Mouse (Mus musculus): ENCODE results near the gene Mpp1.
"Not testable (repeated sequence)": the region's sequence is repeated elsewhere in the genome, so short reads cannot be mapped to it uniquely, and the experiment has no call there.

Gene Mpp1
- long read RNA-seq, experiment 1, transcript Mpp1-201 (12 exons, 2,525 nt), result major isoform, 90 of 98 reads
- long read RNA-seq, experiment 1, partial matches to known transcripts, result 3 of 98 reads
- long read RNA-seq, experiment 1, other reads (novel, unspliced or antisense), result 5 of 98 reads
- long read RNA-seq, experiment 2, transcript Mpp1-201 (12 exons, 2,525 nt), result major isoform, 75 of 88 reads
- long read RNA-seq, experiment 2, partial matches to known transcripts, result 11 of 88 reads
- long read RNA-seq, experiment 2, other reads (novel, unspliced or antisense), result 2 of 88 reads

DNA sequence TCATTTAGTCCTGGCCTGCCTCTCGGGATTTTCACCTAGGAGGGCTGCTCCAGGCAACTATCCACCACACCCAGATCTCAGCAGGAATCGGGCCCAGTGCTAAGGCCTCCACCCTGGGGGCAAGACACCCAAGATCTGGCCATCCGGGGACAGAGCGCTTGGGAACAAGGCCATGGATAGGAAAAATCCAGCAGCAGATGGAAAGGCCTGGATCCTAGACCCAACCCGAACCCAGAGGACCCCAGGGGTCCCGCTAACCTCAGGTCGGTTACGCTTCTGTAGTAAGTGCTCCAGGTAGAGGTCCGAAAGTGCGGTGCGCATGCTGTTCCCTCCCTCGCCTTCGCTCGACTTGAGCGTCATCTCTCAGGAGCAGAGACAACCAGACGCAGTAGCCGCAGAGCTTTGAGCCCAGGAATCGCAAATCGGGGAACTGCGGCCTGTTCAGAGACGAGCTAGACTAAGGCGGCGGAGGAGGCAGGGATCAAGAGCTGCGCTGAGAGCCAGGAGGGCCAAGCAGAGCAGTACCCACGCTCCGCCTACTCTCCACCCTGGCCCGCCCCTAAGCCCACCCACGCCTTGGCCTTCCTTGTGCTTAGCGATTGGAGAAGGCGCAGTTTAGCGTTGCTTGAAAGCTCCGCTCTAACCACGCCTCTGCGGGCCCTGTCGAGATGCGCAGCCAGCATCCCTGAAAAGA is at the start of gene Mpp1:
Gene Mpp1, minus strand, starts transcription at position 550 of the 694 bp plus-strand sequence.
- intact Hi-C loops (cut with DNase I), result no loop called here

DNA sequence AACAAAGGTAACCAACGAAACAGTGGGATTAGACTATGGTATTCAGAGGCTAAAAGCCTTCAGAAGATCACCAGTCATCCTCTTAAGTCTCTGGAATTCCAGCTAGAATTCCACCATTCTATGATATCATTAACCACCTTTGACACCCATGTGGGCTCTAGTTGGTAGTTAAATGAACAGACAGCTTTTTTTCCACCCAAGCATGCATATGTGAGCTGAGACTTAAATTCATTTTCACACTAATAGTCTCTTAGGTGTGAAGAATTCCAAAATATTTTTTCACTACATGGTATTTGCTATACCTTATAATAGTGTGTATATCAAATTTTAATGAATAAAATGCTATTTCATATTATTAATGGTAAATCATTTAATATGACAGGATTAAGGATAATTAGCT is 32.9 kb upstream of the Mpp1 start, which contains the start of gene Smim9:
Gene Smim9, minus strand, starts transcription at position 101 of the 400 bp plus-strand sequence.
- intact Hi-C loops (cut with DNase I), result no loop called here

DNA sequence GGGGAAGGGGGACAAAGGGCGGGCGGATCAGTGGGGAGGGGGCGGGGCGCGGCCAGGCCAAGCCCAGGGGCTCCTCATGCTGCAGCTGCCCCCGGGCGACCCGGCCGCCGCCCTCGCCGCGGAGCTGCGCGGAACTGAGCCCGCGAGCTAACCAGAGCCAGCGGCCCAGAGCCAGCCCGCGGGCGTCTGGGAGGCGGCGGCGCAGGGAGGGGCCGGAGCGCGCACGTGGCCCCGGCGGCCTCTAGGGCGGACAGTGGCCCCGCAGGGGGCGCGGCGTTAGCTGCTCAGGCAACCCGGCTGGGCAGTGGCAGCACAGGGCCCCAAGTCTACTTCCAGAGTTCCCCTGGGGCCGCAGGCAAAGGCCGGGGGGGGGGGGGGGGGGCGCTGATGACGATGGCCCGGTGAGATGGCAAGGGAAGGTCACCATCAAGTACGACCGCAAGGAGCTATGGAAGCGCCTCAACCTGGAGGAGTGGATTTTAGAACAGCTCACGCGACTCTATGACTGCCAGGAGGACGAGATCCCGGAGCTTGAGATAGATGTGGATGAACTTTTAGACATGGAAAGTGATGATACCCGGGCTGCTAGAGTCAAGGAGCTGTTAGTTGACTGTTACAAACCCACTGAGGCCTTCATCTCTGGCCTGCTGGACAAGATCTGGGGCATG is 24.9 kb upstream of the Mpp1 start:
- intact Hi-C loops (cut with DNase I), result no loop called here

DNA sequence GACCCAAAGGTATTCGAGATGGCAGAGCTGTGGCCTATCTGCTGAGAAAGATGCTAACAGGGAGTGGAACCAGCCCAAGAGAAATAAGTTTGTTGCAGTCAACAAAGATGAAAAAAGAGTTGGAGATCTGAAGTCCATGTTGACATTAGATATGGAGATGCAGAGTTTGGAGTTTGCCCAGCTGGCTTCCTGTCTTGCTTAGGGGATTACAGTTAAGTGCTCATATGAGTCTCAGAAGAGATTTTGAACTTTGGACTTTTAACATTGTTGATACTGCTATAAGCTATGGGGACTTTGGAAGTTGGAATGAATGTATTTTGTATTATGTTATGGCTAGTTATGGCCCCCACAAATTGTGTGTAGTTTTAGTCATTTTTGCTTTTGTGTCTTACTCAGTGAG is 21.4 kb upstream of the Mpp1 start:
- intact Hi-C loops (cut with DNase I), result no loop called here

DNA sequence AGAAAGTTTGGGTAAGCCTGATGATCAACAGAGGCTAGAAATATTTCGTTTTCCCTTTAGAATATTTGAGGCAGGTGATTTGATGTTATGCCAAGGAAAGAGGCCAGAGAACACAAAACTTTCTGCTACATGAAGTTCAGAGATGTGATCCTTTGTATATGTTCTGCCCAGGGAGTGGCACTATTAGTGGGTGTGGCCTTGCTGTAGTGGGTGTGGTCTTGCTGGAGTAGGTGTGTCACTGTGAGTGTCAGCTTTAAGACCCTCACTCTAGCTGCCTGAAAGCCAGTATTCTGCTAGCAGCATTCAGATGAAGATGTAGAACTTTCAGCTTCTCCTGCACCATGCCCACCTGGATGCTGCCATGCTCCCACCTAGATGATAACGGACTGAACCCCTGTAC is 19.5 kb upstream of the Mpp1 start:
- intact Hi-C loops (cut with DNase I), result no loop called here

DNA sequence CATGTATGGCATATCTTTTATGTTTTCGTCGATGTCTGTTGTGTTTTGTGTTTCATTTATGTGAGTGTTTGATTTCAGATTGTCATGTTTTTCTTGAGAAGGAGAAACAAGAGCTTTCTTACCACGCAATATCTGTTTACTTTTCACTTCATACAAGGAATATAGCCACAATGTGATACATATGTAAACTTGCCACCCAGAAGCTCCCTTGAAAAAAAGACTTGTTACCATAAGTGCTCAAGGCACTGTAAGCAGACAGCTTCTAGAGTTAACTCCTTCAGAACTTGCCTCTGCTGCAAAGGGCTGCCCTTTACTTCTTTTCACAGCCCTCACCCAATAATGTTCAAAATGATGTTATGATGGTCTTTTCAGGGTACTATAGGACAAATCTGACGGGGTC is 17.6 kb upstream of the Mpp1 start:
- intact Hi-C loops (cut with DNase I), result no loop called here

DNA sequence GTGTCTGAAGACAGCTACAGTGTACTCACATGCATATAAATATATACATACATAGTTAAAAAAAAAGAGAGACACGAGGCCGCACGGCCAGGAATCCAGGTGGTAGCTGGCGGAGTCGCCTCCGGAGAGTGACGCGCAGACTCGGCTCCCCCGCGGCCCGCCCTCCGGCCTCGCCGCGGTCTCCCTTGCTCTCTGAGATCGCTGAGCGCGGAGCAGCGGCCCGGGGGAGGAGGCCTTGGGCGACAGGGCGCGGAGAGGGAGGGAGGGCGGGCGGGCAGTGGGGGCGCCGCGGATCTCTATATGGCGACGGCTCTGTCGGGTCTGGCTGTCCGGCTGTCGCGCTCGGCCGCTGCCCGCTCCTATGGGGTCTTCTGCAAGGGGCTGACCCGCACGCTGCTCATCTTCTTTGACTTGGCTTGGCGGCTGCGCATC is 12.3 kb upstream of the Mpp1 start:
- intact Hi-C loops (cut with DNase I), result not testable (repeated sequence)

DNA sequence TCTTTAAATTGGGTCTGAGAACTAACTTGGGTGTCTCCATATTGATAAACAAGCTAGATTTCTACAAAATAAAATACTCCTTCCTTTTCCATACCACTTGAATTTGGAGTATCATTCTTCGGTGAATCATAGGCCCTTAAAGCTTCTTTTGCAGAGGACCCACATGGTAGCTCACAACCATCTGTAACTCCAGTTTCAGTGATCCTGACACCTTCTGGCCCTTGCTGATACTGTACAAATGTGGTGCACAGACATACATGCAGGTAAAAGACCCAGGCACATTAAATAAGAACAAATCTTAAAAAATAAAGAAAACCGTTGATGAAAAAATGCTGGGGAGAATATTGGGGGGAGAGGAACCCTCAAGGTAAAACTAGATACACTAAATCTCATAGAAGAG is 7.4 kb upstream of the Mpp1 start:
- intact Hi-C loops (cut with DNase I), result no loop called here

DNA sequence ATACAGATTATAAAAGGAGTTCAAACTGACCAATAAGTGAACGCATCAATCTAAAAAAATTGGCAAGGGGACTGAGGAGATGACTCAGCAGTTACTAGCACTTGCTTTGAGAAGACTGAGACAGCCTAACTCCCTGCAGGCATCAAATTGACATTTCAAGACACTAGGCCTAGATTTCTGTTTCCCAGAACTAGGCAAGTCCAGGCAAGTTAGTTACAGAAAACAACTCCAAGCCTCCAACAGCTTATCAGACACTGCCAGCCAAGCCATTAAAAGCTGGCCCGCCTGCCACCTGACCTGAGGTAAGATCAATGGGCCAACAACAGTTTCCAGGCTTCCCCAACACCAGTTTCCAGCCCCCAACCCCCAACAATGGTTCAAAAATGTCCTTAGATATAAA is 6.9 kb upstream of the Mpp1 start:
- intact Hi-C loops (cut with DNase I), result no loop called here

DNA sequence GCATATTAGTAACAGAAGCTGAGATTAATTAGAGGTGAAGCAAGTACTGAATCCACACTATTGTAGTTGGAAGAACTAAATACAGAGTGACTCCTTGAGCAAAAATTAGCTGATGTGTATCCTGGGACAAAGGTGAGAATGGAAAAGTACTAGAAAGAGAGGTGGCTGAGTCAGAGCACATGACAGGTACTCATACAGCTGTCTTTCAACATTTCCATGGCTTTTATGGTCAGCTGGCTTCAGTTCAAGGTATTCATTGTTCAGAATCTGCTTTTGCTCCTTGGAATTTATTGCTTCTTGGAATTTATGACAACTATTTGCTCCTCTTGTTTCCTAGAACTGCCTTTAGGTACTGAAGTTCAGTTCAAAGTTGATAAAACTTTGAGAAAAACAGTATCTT is 6.1 kb upstream of the Mpp1 start:
- intact Hi-C loops (cut with DNase I), result no loop called here

DNA sequence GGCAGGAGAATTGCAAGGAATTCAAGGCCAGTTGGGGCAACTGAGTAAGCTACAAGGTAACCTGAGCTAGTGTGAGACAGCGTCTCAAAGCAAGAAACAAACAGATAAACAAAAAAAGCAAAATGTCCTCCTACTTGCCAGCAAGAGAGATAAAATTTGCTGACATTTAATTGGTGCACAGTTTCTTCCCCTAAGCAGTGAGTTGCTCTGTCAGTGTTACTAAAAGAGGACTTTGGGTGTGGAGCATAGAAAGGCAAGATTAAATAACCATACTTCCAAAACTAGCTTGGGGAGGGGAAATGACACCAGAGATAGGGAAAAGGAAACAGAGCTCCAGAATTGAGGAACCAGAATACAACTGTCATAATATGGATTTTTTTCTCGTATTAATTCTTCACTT is 1.3 kb downstream of the Mpp1 start:
- intact Hi-C loops (cut with DNase I), result no loop called here

DNA sequence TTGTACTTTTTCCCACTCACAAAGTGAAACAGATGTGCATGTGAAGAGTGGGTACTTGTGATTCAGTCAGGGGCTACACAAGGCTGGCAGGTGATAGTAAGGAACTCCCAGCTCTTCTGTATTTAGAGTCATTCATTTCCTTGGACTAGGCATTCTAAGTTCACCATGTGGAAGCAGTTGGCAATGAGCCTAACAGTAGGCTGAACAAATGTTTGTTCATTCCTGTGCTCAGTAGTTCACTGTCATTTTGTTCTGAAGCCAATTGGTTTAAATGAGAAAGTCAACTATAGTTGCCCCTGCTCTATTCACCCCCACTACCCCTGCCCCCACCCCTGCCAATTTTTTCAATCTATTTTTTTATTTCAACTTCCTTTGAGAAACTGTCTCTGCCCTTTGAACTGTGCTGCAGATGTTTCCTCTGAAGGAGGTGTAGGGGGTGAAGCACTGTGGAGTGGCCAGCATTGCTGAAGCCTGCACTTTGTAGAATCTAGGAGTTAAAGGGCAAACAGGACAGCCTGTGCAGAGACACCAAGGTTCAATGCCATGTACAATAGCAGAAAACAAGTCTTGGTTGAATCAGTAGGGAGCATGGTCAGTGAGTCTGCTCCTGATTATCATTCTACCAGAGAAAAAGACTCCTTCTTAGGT is 2.4 kb downstream of the Mpp1 start:
- intact Hi-C loops (cut with DNase I), result no loop called here

DNA sequence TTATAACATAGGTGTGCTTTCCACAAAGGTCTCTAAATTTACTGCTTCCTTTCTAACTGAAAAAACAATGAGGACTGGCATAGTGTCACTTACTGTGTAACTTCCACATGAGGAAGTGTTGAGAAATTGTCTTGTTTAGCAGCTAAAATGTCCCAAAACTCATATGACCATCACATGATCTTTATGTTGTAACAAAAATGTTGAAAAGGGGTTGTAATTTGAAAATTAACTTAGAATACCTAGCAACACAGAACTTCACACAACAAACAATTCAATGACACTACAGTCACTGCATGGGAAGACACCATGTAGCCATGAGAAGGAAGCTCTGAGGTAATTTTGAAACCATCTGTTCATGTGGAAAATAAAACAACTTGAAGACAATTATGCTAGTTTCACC is 3.9 kb downstream of the Mpp1 start:
- intact Hi-C loops (cut with DNase I), result no loop called here

DNA sequence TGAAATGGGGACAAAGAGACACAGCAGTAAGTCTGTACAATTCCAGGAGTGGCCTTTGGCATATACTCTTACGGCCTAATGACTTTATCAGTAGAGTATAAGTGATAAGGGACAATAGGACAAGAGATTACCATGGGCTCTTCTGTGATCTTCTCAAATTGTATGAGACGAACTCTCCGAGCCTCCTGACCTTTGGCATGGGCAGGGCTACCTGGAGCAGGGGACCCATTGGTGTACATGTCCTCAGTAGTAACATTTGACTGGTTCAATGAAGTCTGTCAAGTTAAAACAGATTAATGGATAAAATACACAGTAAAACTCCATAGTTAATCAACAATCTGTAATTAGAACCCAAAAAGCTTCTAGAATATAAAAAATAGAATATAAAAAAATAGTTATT is 5.2 kb downstream of the Mpp1 start:
- intact Hi-C loops (cut with DNase I), result no loop called here

DNA sequence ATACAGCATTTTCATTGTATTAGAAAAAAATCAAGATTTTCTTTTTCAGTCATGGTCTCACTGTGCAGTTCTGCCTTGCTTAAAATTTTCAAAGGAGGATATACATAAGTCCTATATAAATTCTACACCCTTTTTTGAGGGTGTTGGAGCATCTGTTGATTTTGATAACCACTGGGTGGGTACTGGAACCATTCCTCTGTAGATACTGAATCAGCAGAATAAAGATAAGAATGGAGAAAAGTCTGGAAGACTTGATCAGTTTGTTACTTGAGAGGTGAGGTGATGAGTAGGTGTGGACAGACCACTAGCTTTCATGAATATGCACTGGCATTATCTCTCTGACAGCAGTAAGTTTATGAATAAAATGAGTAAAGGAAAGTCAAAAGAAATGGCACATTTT is 15.3 kb downstream of the Mpp1 start:
- intact Hi-C loops (cut with DNase I), result no loop called here

DNA sequence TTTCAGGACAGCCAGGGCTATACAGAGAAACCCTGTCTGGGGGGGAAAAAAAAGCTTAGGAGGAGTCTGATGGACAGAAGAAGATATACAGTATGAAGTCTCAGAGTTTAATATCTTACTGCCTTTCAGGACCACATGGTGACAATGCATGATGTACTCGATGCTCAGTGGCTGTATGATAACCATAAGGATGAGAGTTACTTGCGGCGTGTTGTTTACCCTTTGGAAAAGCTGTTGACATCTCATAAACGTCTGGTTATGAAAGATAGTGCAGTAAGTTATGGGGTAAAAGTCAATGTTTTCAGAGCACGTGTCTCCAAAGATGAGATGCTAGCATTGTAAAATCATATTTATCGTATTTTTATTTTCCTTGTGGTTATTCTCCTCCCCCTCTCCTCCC is 28.5 kb downstream of the Mpp1 start:
- intact Hi-C loops (cut with DNase I), result no loop called here

DNA sequence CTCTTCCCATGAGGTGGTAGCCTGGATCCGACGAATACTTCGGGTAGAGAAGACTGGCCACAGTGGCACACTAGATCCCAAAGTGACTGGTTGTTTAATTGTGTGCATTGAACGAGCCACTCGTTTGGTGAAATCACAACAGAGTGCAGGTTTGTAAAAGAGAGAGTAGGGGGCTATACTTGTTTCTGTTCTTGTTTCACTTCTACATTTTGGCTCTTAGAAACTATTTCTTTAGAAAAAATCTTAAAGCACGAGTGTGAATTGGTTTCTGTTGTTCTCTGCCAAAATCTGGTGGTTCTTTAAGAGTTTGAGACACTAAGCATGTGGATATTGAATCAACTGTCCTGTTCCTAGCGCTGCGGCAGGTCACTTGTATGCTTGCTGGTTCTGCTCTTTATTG is 32.0 kb downstream of the Mpp1 start:
- intact Hi-C loops (cut with DNase I), result no loop called here

DNA sequence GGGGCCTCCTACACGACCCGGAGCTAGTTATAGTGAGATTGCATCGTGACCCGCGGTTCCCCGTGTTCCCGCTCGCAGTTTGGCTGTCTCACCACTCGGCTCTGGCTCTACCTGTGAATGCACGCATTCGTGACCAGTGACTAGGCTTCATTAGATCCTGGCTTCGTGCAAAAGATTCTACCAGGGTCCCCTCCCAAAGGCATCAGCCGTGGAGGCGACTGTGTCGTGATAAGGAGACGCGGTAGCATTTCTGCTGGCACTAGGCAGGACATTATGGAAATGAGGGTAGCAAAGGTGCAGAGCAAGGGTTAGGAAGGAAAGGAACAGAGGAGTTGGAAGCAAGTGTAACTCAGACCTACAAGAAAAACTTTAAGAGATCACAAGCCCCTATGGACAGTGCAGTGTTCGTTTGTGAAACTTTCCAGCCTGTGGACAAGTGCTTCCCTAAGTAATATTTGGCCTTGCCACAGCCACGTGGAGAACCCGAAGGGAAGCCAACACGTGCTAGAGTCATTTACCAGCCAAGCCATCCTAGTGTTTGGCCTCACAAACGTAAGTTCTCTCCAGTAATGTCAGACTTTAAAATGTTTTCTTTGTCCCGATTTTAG is 34.5 kb downstream of the Mpp1 start:
- intact Hi-C loops (cut with DNase I), result no loop called here

DNA sequence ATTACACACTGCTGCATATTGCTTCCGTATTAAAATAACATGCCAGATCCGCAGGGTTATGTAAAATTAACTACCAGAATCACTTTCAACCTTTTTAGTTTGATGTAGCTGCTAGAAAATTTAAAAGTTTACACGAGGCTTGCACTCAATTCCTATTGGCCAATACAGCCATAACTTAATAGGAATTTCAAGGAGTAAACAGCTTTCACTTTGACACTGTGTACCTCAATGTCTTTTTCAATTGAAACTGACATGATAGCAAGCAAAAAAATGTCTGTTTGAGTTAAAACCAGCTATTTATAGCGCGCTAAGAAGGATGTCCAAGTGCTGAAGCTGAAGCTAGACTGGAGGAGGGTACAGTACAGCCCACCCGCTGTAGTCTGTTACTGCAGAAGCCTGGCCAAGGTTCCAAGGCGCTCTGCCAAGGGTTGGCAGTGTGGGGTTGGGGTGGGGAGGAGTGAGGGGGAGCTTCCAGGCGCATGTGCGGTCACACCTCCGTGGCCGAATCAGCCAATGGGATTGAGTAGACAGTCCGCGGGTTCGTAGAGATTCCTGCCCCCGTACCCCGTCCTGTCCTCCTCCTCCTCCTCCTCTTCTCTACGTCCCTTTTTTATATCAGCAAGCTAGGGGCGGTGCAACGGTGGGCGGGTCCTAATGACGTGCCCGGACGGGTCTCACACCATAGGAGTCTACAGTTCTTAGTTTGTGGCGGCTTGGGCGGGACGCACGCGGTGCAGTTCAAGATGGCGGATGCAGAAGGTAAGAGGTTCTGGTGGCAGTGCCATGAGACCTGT is 35.2 kb downstream of the Mpp1 start, which contains the start of gene Dkc1:
Gene Dkc1, plus strand, starts transcription at position 486 of the 794 bp plus-strand sequence.
- intact Hi-C loops (cut with DNase I), result no loop called here

DNA sequence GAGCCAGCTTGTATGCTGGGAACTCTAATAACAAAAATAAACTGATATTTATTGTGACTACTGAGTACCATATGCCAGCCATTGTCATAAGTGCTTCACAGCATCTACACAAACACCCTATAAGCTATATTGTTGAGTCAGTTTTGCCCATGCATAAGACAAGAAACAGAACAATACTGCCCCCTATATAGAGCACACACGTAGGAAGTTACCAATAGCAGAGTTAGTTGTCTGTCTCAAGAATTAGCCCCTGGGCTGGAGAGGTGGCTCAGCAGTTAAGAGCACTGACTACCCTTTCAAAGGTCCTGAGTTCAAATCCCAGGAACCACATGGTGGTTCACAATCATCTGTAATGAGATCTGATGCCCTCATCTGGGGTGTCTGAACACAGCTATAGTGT is 45.2 kb downstream of the Mpp1 start:
- intact Hi-C loops (cut with DNase I), result no loop called here
